Mouse (Mus musculus) liver, embryonic 11.5 days (tissue): ENCODE measurements around the gene Ube2u. TPM values are rescaled to one million over a fixed set of nuclear protein-coding genes. Genes with fewer than 3 reads are reported as not detected.

ENCODE experiments used
- ATAC-seq: fragments of 200-750 bp; cut with Nextera tagmentation; replicated peaks from 2 replicates; pipeline ENCODE4 v1.8.0; 2017; ENCODE audit warnings: moderate number of reproducible peaks, mild to moderate bottlenecking, moderate TSS enrichment, moderate library complexity; ENCODE audit not compliant: low FRiP score
- DNase-seq: peaks from one replicate; pipeline ENCODE4 v3.0.0-alpha.2; 2017; ENCODE audit warnings: low spot score
- H3K27ac ChIP-seq: fragments of 300-500 bp; sonication (generic); 2 replicates; pipeline ENCODE4 v1.5.1; 2014; ENCODE audit warnings: mild to moderate bottlenecking, low read depth, low read length, control low read depth
- H3K27me3 ChIP-seq: fragments of 300-500 bp; sonication (generic); replicated peaks from 2 replicates; pipeline ENCODE4 v1.6.1; 2014; ENCODE audit warnings: low read length, mixed read lengths; ENCODE audit not compliant: control insufficient read depth, insufficient read depth
- H3K36me3 ChIP-seq: fragments of 300-500 bp; sonication (generic); 2 replicates; pipeline ENCODE4 v1.6.1; 2014; ENCODE audit warnings: mild to moderate bottlenecking, low read length, moderate library complexity, mixed read lengths; ENCODE audit not compliant: control insufficient read depth, insufficient read depth
- H3K4me1 ChIP-seq: fragments of 300-500 bp; sonication (generic); replicated peaks from 2 replicates; pipeline ENCODE4 v1.6.1; 2014; ENCODE audit warnings: low read length, mixed read lengths; ENCODE audit not compliant: control insufficient read depth, insufficient read depth
- H3K4me2 ChIP-seq: fragments of 300-500 bp; sonication (generic); 2 replicates; pipeline ENCODE4 v1.6.1; 2014; ENCODE audit warnings: mild to moderate bottlenecking, control low read depth, moderate library complexity
- H3K4me3 ChIP-seq: fragments of 300-500 bp; sonication (generic); 2 replicates; pipeline ENCODE4 v1.5.1; 2014; ENCODE audit warnings: low read depth, low read length, control low read depth
- H3K9ac ChIP-seq: fragments of 300-500 bp; sonication (generic); 2 replicates; pipeline ENCODE4 v1.6.1; 2014; ENCODE audit warnings: low read depth, low read length, control low read depth
- H3K9me3 ChIP-seq: fragments of 300-500 bp; sonication (generic); 2 replicates; pipeline ENCODE4 v1.6.1; 2016; ENCODE audit warnings: low read length, inconsistent platforms, mixed read lengths; ENCODE audit not compliant: control insufficient read depth
- WGBS: fragments of 180-500 bp; shearing (Covaris S2); extraction: QIAGEN DNeasy Blood & Tissue Kit; methylation state at CpG from one replicate; pipeline ENCODE4 v1.1.7; 2014; 5-methylcytosine and 5-hydroxymethylcytosine counted together
- polyA plus RNA-seq: library from polyadenylated mRNA; unstranded; fragments of >200 nt; fragmentation: Nextera tagmentation; extraction: Ambion mirVana; gene quantifications from 2 replicates; pipeline ENCODE4 v1.2.1, GENCODE M21; 2014

The Ube2u gene
- polyA plus RNA-seq, 1 experiment from 2014 or later, result 0.25 TPM

DNA sequence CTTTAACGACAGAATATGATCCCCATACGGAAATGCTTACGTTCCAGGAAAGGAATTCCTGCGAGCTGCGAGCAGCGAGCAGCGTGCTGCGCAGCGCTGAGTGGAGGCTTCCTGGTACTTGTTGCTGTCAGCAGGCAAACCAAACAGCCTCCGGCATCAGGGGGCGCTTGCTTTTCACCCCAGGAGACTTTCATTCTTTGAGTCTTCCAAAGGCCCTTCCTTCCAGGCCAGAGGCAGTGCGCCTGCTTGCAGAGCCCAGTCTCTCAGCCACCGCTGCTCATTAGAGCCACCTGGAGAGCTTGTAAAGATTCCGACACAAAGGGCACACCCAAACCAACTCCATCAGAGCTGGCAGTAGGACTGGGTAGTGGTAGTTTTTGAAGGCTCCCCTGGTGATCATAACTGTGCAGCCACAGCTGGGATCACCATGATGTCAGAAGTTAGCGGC is 48.9 kb downstream of the Ube2u start:
- no peaks in the 10 kb centered on the region for H3K36me3 ChIP-seq
- H3K9ac ChIP-seq, result no peak overlapping the region
- H3K4me2 ChIP-seq, result peak overlapping the region; percentile 51
- no peak for DNase-seq
- 10% methylated on average over 15 of the region's 15 CpGs for WGBS
- 0 out of 2 replicates have a peak overlapping the region, but pooled peaks have one; percentile 3 for H3K4me3 ChIP-seq
- no peak overlapping the region for H3K27ac ChIP-seq
- H3K27me3 ChIP-seq, result peaks cover 5% of the 10 kb centered on the region
- H3K9me3 ChIP-seq, result no peaks in the 10 kb centered on the region
- ATAC-seq, result no peak
- no peaks in the 10 kb centered on the region for H3K4me1 ChIP-seq

DNA sequence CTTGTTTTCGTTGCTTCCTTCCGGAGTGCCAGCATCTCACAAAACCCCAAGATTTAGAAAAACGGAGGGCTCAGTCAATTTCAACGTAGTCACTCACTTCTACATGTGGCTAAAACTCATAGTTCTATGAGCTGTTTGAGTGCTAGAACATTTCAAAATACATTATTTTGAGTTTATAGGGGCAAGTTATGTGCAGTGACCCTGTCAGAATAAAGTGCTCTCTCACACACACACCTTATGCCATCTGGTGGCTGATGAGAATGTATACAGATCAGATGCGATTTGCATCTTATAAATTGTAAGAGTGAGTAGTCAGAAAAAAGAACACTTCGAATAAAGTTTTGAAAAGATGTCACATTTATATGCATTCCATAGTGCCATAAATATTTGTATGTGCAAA is 55.0 kb downstream of the Ube2u start:
- DNase-seq (no peak), ATAC-seq (no peak)
- Histone ChIP-seq H3K9ac (no peak overlapping the region), H3K36me3 (no peaks in the 10 kb centered on the region), H3K27me3 (no peaks in the 10 kb centered on the region; the same call in 1 of the 2 replicates), H3K4me2 (no peak overlapping the region), H3K9me3 (no peaks in the 10 kb centered on the region), H3K4me3 (no peak overlapping the region), H3K27ac (no peak overlapping the region), H3K4me1 (no peaks in the 10 kb centered on the region)
- 69% methylated on average over 6 of the region's 6 CpGs for WGBS

GRCm38 (mm10) chr4:100534946-100535345 is 56.3 kb downstream of the Ube2u start:
- H3K36me3 ChIP-seq, result no peaks in the 10 kb centered on the region
- DNase-seq, result no peak

GRCm38 (mm10) chr4:100537898-100538297 is 59.2 kb downstream of the Ube2u start:
- 11% methylated on average over 3 of the region's 3 CpGs for WGBS
- no peaks in the 10 kb centered on the region for H3K36me3 ChIP-seq
- H3K27me3 ChIP-seq, result no peaks in the 10 kb centered on the region
- H3K27ac ChIP-seq, result no peak overlapping the region
- H3K4me2 ChIP-seq, result no peak overlapping the region
- no peaks in the 10 kb centered on the region for H3K4me1 ChIP-seq
- DNase-seq, result no peak
- H3K9ac ChIP-seq, result no peak overlapping the region
- no peak for ATAC-seq
- H3K4me3 ChIP-seq, result no peak overlapping the region
- H3K9me3 ChIP-seq, result no peaks in the 10 kb centered on the region

More at GRCm38 (mm10) chr4:100534946-100535345, 56.3 kb downstream of the Ube2u start:
- Histone ChIP-seq H3K4me2 (no peak overlapping the region), H3K9ac (no peak overlapping the region), H3K4me1 (no peaks in the 10 kb centered on the region), H3K27ac (no peak overlapping the region), H3K9me3 (no peaks in the 10 kb centered on the region), H3K4me3 (no peak overlapping the region), H3K27me3 (no peaks in the 10 kb centered on the region)
- 84% methylated on average over 3 of the region's 3 CpGs for WGBS
- ATAC-seq, result no peak

GRCm38 (mm10) chr4:100539483-100539882 is 60.8 kb downstream of the Ube2u start:
- no peaks in the 10 kb centered on the region for H3K4me1 ChIP-seq
- H3K36me3 ChIP-seq, result no peaks in the 10 kb centered on the region
- ATAC-seq, result no peak
- no peak overlapping the region for H3K4me2 ChIP-seq
- no peak overlapping the region for H3K27ac ChIP-seq
- H3K27me3 ChIP-seq, result no peaks in the 10 kb centered on the region
- no peaks in the 10 kb centered on the region for H3K9me3 ChIP-seq
- H3K4me3 ChIP-seq, result no peak overlapping the region
- 54% methylated on average over 3 of the region's 3 CpGs for WGBS
- DNase-seq, result no peak
- no peak overlapping the region for H3K9ac ChIP-seq

GRCm38 (mm10) chr4:100547905-100548304 is 69.3 kb downstream of the Ube2u start:
- no peak overlapping the region for H3K9ac ChIP-seq
- ATAC-seq (peak; percentile 36; the same call in 1 of the 2 replicates), DNase-seq (no peak)
- H3K4me2 ChIP-seq, result no peak overlapping the region
- no peaks in the 10 kb centered on the region for H3K27me3 ChIP-seq
- H3K36me3 ChIP-seq, result no peaks in the 10 kb centered on the region
- H3K4me1 ChIP-seq, result no peaks in the 10 kb centered on the region
- no peaks in the 10 kb centered on the region for H3K9me3 ChIP-seq
- no peak overlapping the region for H3K4me3 ChIP-seq
- no peak overlapping the region for H3K27ac ChIP-seq
- WGBS, result 34% methylated on average over 4 of the region's 4 CpGs

GRCm38 (mm10) chr4:100553296-100553695 is 74.6 kb downstream of the Ube2u start:
- no peaks in the 10 kb centered on the region for H3K27me3 ChIP-seq
- H3K4me1 ChIP-seq, result no peaks in the 10 kb centered on the region
- H3K9ac ChIP-seq, result no peak overlapping the region
- no peak for ATAC-seq
- H3K36me3 ChIP-seq, result no peaks in the 10 kb centered on the region
- H3K4me2 ChIP-seq, result no peak overlapping the region
- H3K4me3 ChIP-seq, result no peak overlapping the region
- no peak overlapping the region for H3K27ac ChIP-seq
- WGBS, result 69% methylated on average over 2 of the region's 2 CpGs
- no peaks in the 10 kb centered on the region for H3K9me3 ChIP-seq
- DNase-seq, result no peak

DNA sequence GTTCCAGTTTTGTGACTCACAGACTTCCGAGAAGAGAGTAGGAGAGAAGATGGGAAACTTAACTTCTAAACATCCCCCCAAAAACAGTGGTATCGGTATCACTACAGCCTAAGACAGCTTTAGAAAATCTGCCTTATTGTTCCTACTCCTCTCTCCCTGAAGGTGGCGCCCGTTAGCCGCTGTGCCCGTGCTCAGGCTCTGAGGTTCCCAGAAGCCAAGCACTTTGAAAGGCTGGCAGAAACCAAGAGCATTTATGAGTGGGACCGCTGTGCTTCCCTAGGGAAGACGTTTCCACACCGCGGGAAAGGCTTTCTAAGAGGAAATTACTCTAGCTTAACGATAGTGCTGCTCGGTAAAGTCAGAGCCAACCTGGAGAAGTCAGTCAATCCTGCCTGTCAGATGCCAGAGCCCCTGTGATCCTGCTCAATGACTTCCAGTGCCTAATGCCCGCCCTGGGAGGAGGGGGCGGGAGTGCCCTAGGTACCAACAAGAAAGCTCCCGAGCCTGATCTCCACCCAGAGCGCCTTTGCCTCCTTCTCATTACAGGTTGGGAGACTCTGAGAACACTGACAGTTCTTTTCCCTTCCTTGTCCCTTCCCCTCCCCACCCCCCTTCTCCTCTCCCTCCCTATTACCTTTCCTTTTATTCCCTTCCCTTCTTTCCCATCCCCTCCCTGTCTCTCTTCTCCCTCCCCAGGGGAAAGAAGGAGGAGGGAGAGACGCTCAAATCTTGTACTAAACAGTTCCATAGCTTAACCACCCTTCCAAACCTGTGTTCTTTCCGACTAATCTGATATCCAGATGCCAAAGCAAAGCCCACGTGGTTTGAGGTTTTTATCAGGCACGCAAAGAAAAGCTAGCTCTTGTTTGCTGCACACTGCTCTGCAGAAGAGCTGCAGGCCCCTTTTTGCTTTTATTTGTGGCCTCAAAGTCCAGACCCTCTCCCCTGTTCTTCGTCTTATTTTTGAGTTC is 109.9 kb downstream of the Ube2u start:
- no peak overlapping the region for H3K27ac ChIP-seq
- no peaks in the 10 kb centered on the region for H3K36me3 ChIP-seq
- no peaks in the 10 kb centered on the region for H3K9me3 ChIP-seq
- peak; percentile 39 for DNase-seq
- no peaks in the 10 kb centered on the region for H3K4me1 ChIP-seq
- H3K27me3 ChIP-seq, result no peaks in the 10 kb centered on the region
- no peak overlapping the region for H3K9ac ChIP-seq
- ATAC-seq, result no peak
- peak overlapping the region; percentile 23; the same call in 1 of the 2 replicates for H3K4me3 ChIP-seq
- peak overlapping the region; percentile 47 for H3K4me2 ChIP-seq
- 7% methylated on average over 21 of the region's 21 CpGs for WGBS

- Histone ChIP-seq H3K9me3 (no peaks in the 10 kb centered on the region), H3K4me1 (no peaks in the 10 kb centered on the region), H3K27me3 (no peaks in the 10 kb centered on the region), H3K9ac (no peak overlapping the region), H3K4me2 (no peak overlapping the region), H3K36me3 (no peaks in the 10 kb centered on the region), H3K4me3 (no peak overlapping the region), H3K27ac (no peak overlapping the region)
- no peak for ATAC-seq
- WGBS, result 89% methylated on average over 4 of the region's 4 CpGs
- no peak for DNase-seq
Measured at GRCm38 (mm10) chr4:100595771-100596170, 117.1 kb downstream of the Ube2u start.
